Mouse (Mus musculus) gastrocnemius, adult 2 months (tissue): ENCODE data around the gene Adamtsl5. TPM values are rescaled to one million over a fixed set of nuclear protein-coding genes. Genes with fewer than 3 reads are reported as not detected.

Experiments
- DNase-seq: peaks from one replicate; pipeline ENCODE4 v3.0.0; 2022
- H3K27ac ChIP-seq: fragments of 200-600 bp; 2 replicates; pipeline ENCODE4 v1.8.1; 2022; ENCODE audit warnings: mild to moderate bottlenecking
- H3K4me3 ChIP-seq: fragments of 200-600 bp; 2 replicates; pipeline ENCODE4 v1.8.1; 2022; ENCODE audit warnings: mild to moderate bottlenecking, moderate library complexity
- CTCF ChIP-seq: fragments of 200-600 bp; IDR thresholded peaks from 2 replicates; pipeline ENCODE4 v1.8.1; 2022; ENCODE audit warnings: antibody characterized with exemption, mild to moderate bottlenecking, moderate library complexity
- intact Hi-C: fragments of 180-260 bp; cut with DNase I; formaldehyde crosslinking; loops from one replicate; pipeline ENCODE4 v1.15.1; 2025
- long read RNA-seq, 2 experiments: library from polyadenylated mRNA; stranded (forward); transcript quantifications; one replicate each; pipeline ENCODE4 v2.0.0; 2021
- total RNA-seq, 2 experiments: library from RNA; stranded (reverse); gene quantifications; 2 replicates each; pipeline ENCODE4 v1.2.3; 2021

Gene Adamtsl5
- total RNA-seq: 10 to 100 TPM; 26.2 to 43.3 TPM
- long read RNA-seq, experiment 1, transcript Adamtsl5-201 (13 exons, 1,957 nt): major isoform, 23 of 103 reads
- long read RNA-seq, experiment 1, transcript Adamtsl5-203 (12 exons, 3,520 nt): minor isoform, 12 of 103 reads
- long read RNA-seq, experiment 1, partial matches to known transcripts: 20 of 103 reads
- long read RNA-seq, experiment 1, other reads (novel, unspliced or antisense): 48 of 103 reads
- long read RNA-seq, experiment 2, transcript Adamtsl5-201 (13 exons, 1,957 nt): major isoform, 20 of 64 reads
- long read RNA-seq, experiment 2, partial matches to known transcripts: 6 of 64 reads
- long read RNA-seq, experiment 2, other reads (novel, unspliced or antisense): 34 of 64 reads

GRCm38 (mm10) chr10:80348244-80348781 is at the start of gene Adamtsl5:
Gene Adamtsl5, minus strand, starts transcription at chr10:80348412.
- peak; percentile 93 for TF ChIP-seq CTCF
- peak; percentile 89 for DNase-seq
- peak within 1 kb of the TSS; percentile 88 for H3K27ac ChIP-seq
- H3K4me3 ChIP-seq: peak within 1 kb of the TSS; percentile 72
- intact Hi-C loops: loop anchor here (1.0 kb wide), 1 partner anchor 53 kb away; the partner anchor contains the start of gene Apc2

- no peak for TF ChIP-seq CTCF
- no peak for DNase-seq
- Histone ChIP-seq H3K4me3 (peak overlapping the region; percentile 79), H3K27ac (peak overlapping the region; percentile 100; the same call in 1 of the 2 replicates)
- intact Hi-C loops: no loop called here
Measured at GRCm38 (mm10) chr10:80397524-80398173, 49.4 kb upstream of the Adamtsl5 start.

- intact Hi-C loops: no loop called here
- peak overlapping the region; percentile 100; the same call in 1 of the 2 replicates for H3K27ac ChIP-seq
- no peak for DNase-seq
- no peak overlapping the region for H3K4me3 ChIP-seq
- TF ChIP-seq CTCF: no peak
Measured at GRCm38 (mm10) chr10:80396822-80397523, 48.8 kb upstream of the Adamtsl5 start.

GRCm38 (mm10) chr10:80395025-80395627 is 46.9 kb upstream of the Adamtsl5 start:
- intact Hi-C loops: no loop called here
- TF ChIP-seq CTCF: no peak
- H3K27ac ChIP-seq: no peak overlapping the region
- no peak for DNase-seq
- H3K4me3 ChIP-seq: no peak overlapping the region

- Histone ChIP-seq H3K4me3 (no peak overlapping the region), H3K27ac (no peak overlapping the region)
- no peak for DNase-seq
- intact Hi-C loops: no loop called here
- no peak for TF ChIP-seq CTCF
Measured at GRCm38 (mm10) chr10:80392687-80393086, 44.5 kb upstream of the Adamtsl5 start.

GRCm38 (mm10) chr10:80390697-80391096 is 42.5 kb upstream of the Adamtsl5 start:
- no peak overlapping the region for H3K27ac ChIP-seq
- no peak overlapping the region for H3K4me3 ChIP-seq
- no peak for TF ChIP-seq CTCF
- DNase-seq: no peak
- intact Hi-C loops: no loop called here

GRCm38 (mm10) chr10:80389185-80389708 is 41.0 kb upstream of the Adamtsl5 start:
- intact Hi-C loops: no loop called here
- TF ChIP-seq CTCF: no peak
- H3K4me3 ChIP-seq: no peak overlapping the region
- H3K27ac ChIP-seq: no peak overlapping the region
- DNase-seq: no peak

- no peak for TF ChIP-seq CTCF
- intact Hi-C loops: no loop called here
- Histone ChIP-seq H3K4me3 (no peak overlapping the region), H3K27ac (peak overlapping the region; percentile 10; the same call in 1 of the 2 replicates)
- no peak for DNase-seq
Measured at GRCm38 (mm10) chr10:80388731-80389130, 40.5 kb upstream of the Adamtsl5 start.

- Histone ChIP-seq H3K4me3 (peak within 1 kb of the TSS; percentile 92), H3K27ac (peak within 1 kb of the TSS; percentile 93)
- TF ChIP-seq CTCF: no peak
- intact Hi-C loops: no loop called here
- DNase-seq: peak; percentile 94
Measured at GRCm38 (mm10) chr10:80387522-80387959, 39.3 kb upstream of the Adamtsl5 start, which contains the start of gene Mex3d. Gene Mex3d, minus strand, starts transcription at chr10:80387659.

- intact Hi-C loops: no loop called here
- Histone ChIP-seq H3K4me3 (peak overlapping the region; percentile 92), H3K27ac (peak overlapping the region; percentile 55)
- peak; percentile 63 for DNase-seq
- TF ChIP-seq CTCF: no peak
Measured at GRCm38 (mm10) chr10:80386735-80387471, 38.7 kb upstream of the Adamtsl5 start.
